Mouse (Mus musculus): ENCODE measurements around the gene Cdc20b. TPM values are rescaled to one million over a fixed set of nuclear protein-coding genes. Genes with fewer than 3 reads are reported as not detected.

Cdc20b gene
- 0.16 TPM in 1 of 2 replicates, not detected in the other for polyA plus RNA-seq (2014; fragmentation: Nextera tagmentation; extraction: Ambion mirVana)

- H3K27me3 ChIP-seq (ENCODE audit: control insufficient read depth, insufficient read depth, low read length) = peaks cover 37% of the 10 kb centered on the region
- peak within 1 kb of the TSS; percentile 32 for H3K9ac ChIP-seq (ENCODE audit: low read length)
- H3K9me3 ChIP-seq (ENCODE audit: control insufficient read depth, low read length) = no peaks in the 10 kb centered on the region
- H3K27ac ChIP-seq (ENCODE audit: low read depth, low read length) = no peak within 1 kb of the TSS
- peak; percentile 56 for DNase-seq (ENCODE audit: low spot score)
- H3K36me3 ChIP-seq (ENCODE audit: control insufficient read depth, insufficient read depth, low read length) = no peaks in the 10 kb centered on the region
- peak within 1 kb of the TSS; percentile 98 for H3K4me2 ChIP-seq (ENCODE audit: low read depth)
- peak within 1 kb of the TSS; percentile 49 for H3K4me3 ChIP-seq (ENCODE audit: low read depth, low read length)
- peaks cover 12% of the 10 kb centered on the region; the same call in 1 of the 2 replicates for H3K4me1 ChIP-seq (ENCODE audit: control insufficient read depth, insufficient read depth, low read length)
- under 1% methylated on average over 44 of the region's 46 CpGs for WGBS
- peak; percentile 11; the same call in 1 of the 2 replicates for ATAC-seq (ENCODE audit: insufficient read depth, low FRiP score, low TSS enrichment)
These were observed at the start of gene Cdc20b for GRCm38 (mm10) chr13:113034950-113035421. Gene Cdc20b (plus strand): TSS chr13:113035111.

- H3K36me3 ChIP-seq (ENCODE audit: control insufficient read depth, insufficient read depth, low read length) = no peaks in the 10 kb centered on the region
- no peak overlapping the region for H3K4me3 ChIP-seq (ENCODE audit: low read depth, low read length)
- no peak for ATAC-seq (ENCODE audit: insufficient read depth, low FRiP score, low TSS enrichment)
- H3K27me3 ChIP-seq (ENCODE audit: control insufficient read depth, insufficient read depth, low read length) = peaks cover 54% of the 10 kb centered on the region
- DNase-seq (ENCODE audit: low spot score) = peak; percentile 54
- H3K9ac ChIP-seq (ENCODE audit: low read length) = no peak overlapping the region
- no peak overlapping the region for H3K27ac ChIP-seq (ENCODE audit: low read depth, low read length)
- peaks cover 19% of the 10 kb centered on the region for H3K4me1 ChIP-seq (ENCODE audit: control insufficient read depth, insufficient read depth, low read length)
- no peaks in the 10 kb centered on the region for H3K9me3 ChIP-seq (ENCODE audit: control insufficient read depth, low read length)
- WGBS = 5% methylated on average over 18 of the region's 18 CpGs
- H3K4me2 ChIP-seq (ENCODE audit: low read depth) = no peak overlapping the region
These were observed 49.1 kb upstream of the Cdc20b start for GRCm38 (mm10) chr13:112985605-112986450.

- Histone ChIP-seq H3K27me3 (ENCODE audit: control insufficient read depth, insufficient read depth, low read length) (peaks cover 61% of the 10 kb centered on the region), H3K4me1 (ENCODE audit: control insufficient read depth, insufficient read depth, low read length) (peaks cover 19% of the 10 kb centered on the region), H3K9me3 (ENCODE audit: control insufficient read depth, low read length) (no peaks in the 10 kb centered on the region), H3K27ac (ENCODE audit: low read depth, low read length) (no peak overlapping the region), H3K4me2 (ENCODE audit: low read depth) (peak overlapping the region; percentile 96; the same call in 1 of the 2 replicates), H3K36me3 (ENCODE audit: control insufficient read depth, insufficient read depth, low read length) (no peaks in the 10 kb centered on the region), H3K9ac (ENCODE audit: low read length) (no peak overlapping the region), H3K4me3 (ENCODE audit: low read depth, low read length) (no peak overlapping the region)
- under 1% methylated on average over 17 of the region's 17 CpGs for WGBS
- DNase-seq (ENCODE audit: low spot score) = peak; percentile 34
- no peak for ATAC-seq (ENCODE audit: insufficient read depth, low FRiP score, low TSS enrichment)
These were observed 48.4 kb upstream of the Cdc20b start for GRCm38 (mm10) chr13:112986451-112986950.

- H3K4me2 ChIP-seq (ENCODE audit: low read depth) = peak within 1 kb of the TSS; percentile 96
- H3K27ac ChIP-seq (ENCODE audit: low read depth, low read length) = no peak within 1 kb of the TSS
- ATAC-seq (ENCODE audit: insufficient read depth, low FRiP score, low TSS enrichment) (peak; percentile 90), DNase-seq (ENCODE audit: low spot score) (peak; percentile 93)
- no peaks in the 10 kb centered on the region for H3K36me3 ChIP-seq (ENCODE audit: control insufficient read depth, insufficient read depth, low read length)
- no peaks in the 10 kb centered on the region for H3K9me3 ChIP-seq (ENCODE audit: control insufficient read depth, low read length)
- H3K9ac ChIP-seq (ENCODE audit: low read length) = peak within 1 kb of the TSS; percentile 31; the same call in 1 of the 2 replicates
- peaks cover 19% of the 10 kb centered on the region for H3K4me1 ChIP-seq (ENCODE audit: control insufficient read depth, insufficient read depth, low read length)
- under 1% methylated on average over 38 of the region's 47 CpGs for WGBS
- peaks cover 66% of the 10 kb centered on the region for H3K27me3 ChIP-seq (ENCODE audit: control insufficient read depth, insufficient read depth, low read length)
- peak within 1 kb of the TSS; percentile 42 for H3K4me3 ChIP-seq (ENCODE audit: low read depth, low read length)
These were observed 47.4 kb upstream of the Cdc20b start, which contains the start of gene Ccno for GRCm38 (mm10) chr13:112987532-112987943. Gene Ccno (plus strand): TSS chr13:112987802.

GRCm38 (mm10) chr13:112987991-112988390 lies 46.9 kb upstream of the Cdc20b start:
- Histone ChIP-seq H3K27me3 (ENCODE audit: control insufficient read depth, insufficient read depth, low read length) (peaks cover 69% of the 10 kb centered on the region), H3K9me3 (ENCODE audit: control insufficient read depth, low read length) (no peaks in the 10 kb centered on the region), H3K27ac (ENCODE audit: low read depth, low read length) (no peak overlapping the region), H3K36me3 (ENCODE audit: control insufficient read depth, insufficient read depth, low read length) (no peaks in the 10 kb centered on the region), H3K4me2 (ENCODE audit: low read depth) (peak overlapping the region; percentile 96), H3K9ac (ENCODE audit: low read length) (peak overlapping the region; percentile 31; the same call in 1 of the 2 replicates), H3K4me1 (ENCODE audit: control insufficient read depth, insufficient read depth, low read length) (peaks cover 19% of the 10 kb centered on the region), H3K4me3 (ENCODE audit: low read depth, low read length) (peak overlapping the region; percentile 42)
- DNase-seq (ENCODE audit: low spot score) (no peak), ATAC-seq (ENCODE audit: insufficient read depth, low FRiP score, low TSS enrichment) (peak; percentile 36)
- under 1% methylated on average over 34 of the region's 39 CpGs for whole genome bisulfite sequencing

GRCm38 (mm10) chr13:112988866-112989265 lies 46.0 kb upstream of the Cdc20b start:
- DNase-seq (ENCODE audit: low spot score) (peak; percentile 35), ATAC-seq (ENCODE audit: insufficient read depth, low FRiP score, low TSS enrichment) (no peak)
- Histone ChIP-seq H3K4me1 (ENCODE audit: control insufficient read depth, insufficient read depth, low read length) (peaks cover 24% of the 10 kb centered on the region), H3K4me3 (ENCODE audit: low read depth, low read length) (no peak overlapping the region), H3K4me2 (ENCODE audit: low read depth) (no peak overlapping the region; the same call in 1 of the 2 replicates), H3K27me3 (ENCODE audit: control insufficient read depth, insufficient read depth, low read length) (peaks cover 78% of the 10 kb centered on the region), H3K36me3 (ENCODE audit: control insufficient read depth, insufficient read depth, low read length) (no peaks in the 10 kb centered on the region), H3K27ac (ENCODE audit: low read depth, low read length) (no peak overlapping the region), H3K9ac (ENCODE audit: low read length) (no peak overlapping the region), H3K9me3 (ENCODE audit: control insufficient read depth, low read length) (no peaks in the 10 kb centered on the region)
- WGBS = 0% methylated on average over 19 of the region's 19 CpGs

GRCm38 (mm10) chr13:112989541-112989940 lies 45.4 kb upstream of the Cdc20b start:
- Histone ChIP-seq H3K4me2 (ENCODE audit: low read depth) (no peak overlapping the region), H3K4me3 (ENCODE audit: low read depth, low read length) (no peak overlapping the region), H3K36me3 (ENCODE audit: control insufficient read depth, insufficient read depth, low read length) (no peaks in the 10 kb centered on the region), H3K9ac (ENCODE audit: low read length) (no peak overlapping the region), H3K9me3 (ENCODE audit: control insufficient read depth, low read length) (no peaks in the 10 kb centered on the region), H3K4me1 (ENCODE audit: control insufficient read depth, insufficient read depth, low read length) (peaks cover 26% of the 10 kb centered on the region), H3K27me3 (ENCODE audit: control insufficient read depth, insufficient read depth, low read length) (peaks cover 82% of the 10 kb centered on the region), H3K27ac (ENCODE audit: low read depth, low read length) (no peak overlapping the region)
- WGBS = under 1% methylated on average over 23 of the region's 23 CpGs
- DNase-seq (ENCODE audit: low spot score) (peak; percentile 40), ATAC-seq (ENCODE audit: insufficient read depth, low FRiP score, low TSS enrichment) (no peak)

- DNase-seq (ENCODE audit: low spot score) (peak; percentile 22), ATAC-seq (ENCODE audit: insufficient read depth, low FRiP score, low TSS enrichment) (no peak)
- Histone ChIP-seq H3K4me3 (ENCODE audit: low read depth, low read length) (no peak overlapping the region), H3K36me3 (ENCODE audit: control insufficient read depth, insufficient read depth, low read length) (no peaks in the 10 kb centered on the region), H3K4me2 (ENCODE audit: low read depth) (no peak overlapping the region), H3K4me1 (ENCODE audit: control insufficient read depth, insufficient read depth, low read length) (peaks cover 26% of the 10 kb centered on the region), H3K27me3 (ENCODE audit: control insufficient read depth, insufficient read depth, low read length) (peaks cover 90% of the 10 kb centered on the region), H3K27ac (ENCODE audit: low read depth, low read length) (no peak overlapping the region), H3K9ac (ENCODE audit: low read length) (no peak overlapping the region), H3K9me3 (ENCODE audit: control insufficient read depth, low read length) (no peaks in the 10 kb centered on the region)
- 18% methylated on average over 4 of the region's 4 CpGs for WGBS
These were observed 44.6 kb upstream of the Cdc20b start for GRCm38 (mm10) chr13:112990346-112990745.

Data from neural tube, embryonic 11.5 days (tissue).